Mouse (Mus musculus) intestine, embryonic 14.5 days (tissue): Measurements from ENCODE around the gene Pdzph1. TPM values are rescaled to one million over a fixed set of nuclear protein-coding genes. Genes with fewer than 3 reads are reported as not detected.
A peak's percentile ranks its signal among the peaks of the same experiment; 100 is the strongest.

Experiments
- ATAC-seq: fragments of 200-750 bp; cut with Nextera tagmentation; replicated peaks from 2 replicates; pipeline ENCODE4 v1.8.0; 2017; ENCODE audit warnings: low read depth, moderate number of reproducible peaks, moderate TSS enrichment, moderate library complexity; ENCODE audit not compliant: low FRiP score, low TSS enrichment
- DNase-seq: peaks from one replicate; pipeline ENCODE4 v3.0.0-alpha.2; 2018; ENCODE audit warnings: low spot score
- H3K27ac ChIP-seq: fragments of 300-500 bp; sonication (generic); 2 replicates; pipeline ENCODE4 v1.5.1; 2014; ENCODE audit warnings: low read depth, mild to moderate bottlenecking, control low read depth
- H3K27me3 ChIP-seq: fragments of 300-500 bp; sonication (generic); replicated peaks from 2 replicates; pipeline ENCODE4 v1.6.1; 2014; ENCODE audit warnings: low read length, control low read depth; ENCODE audit not compliant: control insufficient read depth, insufficient read depth
- H3K36me3 ChIP-seq: fragments of 300-500 bp; sonication (generic); 2 replicates; pipeline ENCODE4 v1.6.1; 2014; ENCODE audit warnings: low read length, control low read depth; ENCODE audit not compliant: control insufficient read depth, insufficient read depth
- H3K4me1 ChIP-seq: fragments of 300-500 bp; sonication (generic); replicated peaks from 2 replicates; pipeline ENCODE4 v1.6.1; 2014; ENCODE audit warnings: low read length, control low read depth, mixed read lengths; ENCODE audit not compliant: control insufficient read depth, insufficient read depth
- H3K4me2 ChIP-seq: fragments of 300-500 bp; sonication (generic); 2 replicates; pipeline ENCODE4 v1.6.1; 2014; ENCODE audit warnings: low read length
- H3K4me3 ChIP-seq: fragments of 300-500 bp; sonication (generic); 2 replicates; pipeline ENCODE4 v1.5.1; 2014; ENCODE audit warnings: low read depth, low read length, control low read depth, mixed read lengths
- H3K9ac ChIP-seq: fragments of 300-500 bp; sonication (generic); 2 replicates; pipeline ENCODE4 v1.6.1; 2014; ENCODE audit warnings: mild to moderate bottlenecking, low read length
- H3K9me3 ChIP-seq: fragments of 300-500 bp; sonication (generic); 2 replicates; pipeline ENCODE4 v1.6.1; 2016; ENCODE audit warnings: low read length, control low read depth; ENCODE audit not compliant: control insufficient read depth
- WGBS: fragments of 180-500 bp; shearing (Covaris S2); extraction: QIAGEN DNeasy Blood & Tissue Kit; methylation state at CpG from one replicate; pipeline ENCODE4 v1.1.7; 2014; 5-methylcytosine and 5-hydroxymethylcytosine counted together
- polyA plus RNA-seq: library from polyadenylated mRNA; unstranded; fragments of >200 nt; fragmentation: Nextera tagmentation; extraction: Ambion mirVana; gene quantifications from 2 replicates; pipeline ENCODE4 v1.2.1, GENCODE M21; 2014

Gene Pdzph1
- polyA plus RNA-seq, 1 experiment from 2014 or later, result 0.26 TPM

DNA sequence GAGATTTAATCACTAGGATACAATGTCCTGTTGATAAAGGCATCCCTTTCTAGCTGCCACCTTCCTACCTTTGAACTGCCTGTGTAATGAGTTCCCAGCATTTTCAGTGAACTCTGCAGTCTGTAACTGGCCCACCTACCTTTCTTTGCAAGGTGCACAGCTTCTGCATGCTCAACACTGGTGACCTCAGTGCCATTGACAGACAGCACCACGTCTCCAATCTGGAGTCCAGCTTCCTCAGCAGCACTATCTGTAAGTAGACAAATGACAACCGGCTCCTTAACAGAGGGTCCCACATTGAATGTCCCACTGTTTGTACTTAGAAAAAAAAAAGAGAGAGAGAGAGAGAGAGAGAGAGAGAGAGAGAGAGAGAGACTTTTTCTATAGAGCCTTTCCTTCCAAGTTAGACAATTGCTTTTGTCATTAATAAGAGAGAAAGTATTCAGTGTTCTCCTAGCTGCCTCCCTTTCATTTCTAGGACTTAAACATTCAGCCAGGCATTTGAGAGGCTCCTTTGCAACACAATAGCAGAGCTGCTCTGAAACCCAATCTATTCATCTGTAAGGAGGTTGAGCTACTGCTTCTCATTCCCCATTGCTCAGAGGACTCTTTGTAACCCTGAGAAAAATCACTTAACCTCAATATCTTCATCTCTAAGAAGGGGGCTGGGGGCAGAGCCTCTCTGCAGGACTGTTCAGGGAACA lies 58.7 kb downstream of the Pdzph1 start:
- Histone ChIP-seq H3K36me3 (no peaks in the 10 kb centered on the region), H3K4me3 (no peak overlapping the region), H3K27me3 (no peaks in the 10 kb centered on the region), H3K9ac (no peak overlapping the region), H3K9me3 (no peaks in the 10 kb centered on the region), H3K4me1 (no peaks in the 10 kb centered on the region), H3K27ac (no peak overlapping the region), H3K4me2 (no peak overlapping the region)
- ATAC-seq (no peak), DNase-seq (no peak)
- 40% methylated on average over 2 of the region's 2 CpGs for WGBS

DNA sequence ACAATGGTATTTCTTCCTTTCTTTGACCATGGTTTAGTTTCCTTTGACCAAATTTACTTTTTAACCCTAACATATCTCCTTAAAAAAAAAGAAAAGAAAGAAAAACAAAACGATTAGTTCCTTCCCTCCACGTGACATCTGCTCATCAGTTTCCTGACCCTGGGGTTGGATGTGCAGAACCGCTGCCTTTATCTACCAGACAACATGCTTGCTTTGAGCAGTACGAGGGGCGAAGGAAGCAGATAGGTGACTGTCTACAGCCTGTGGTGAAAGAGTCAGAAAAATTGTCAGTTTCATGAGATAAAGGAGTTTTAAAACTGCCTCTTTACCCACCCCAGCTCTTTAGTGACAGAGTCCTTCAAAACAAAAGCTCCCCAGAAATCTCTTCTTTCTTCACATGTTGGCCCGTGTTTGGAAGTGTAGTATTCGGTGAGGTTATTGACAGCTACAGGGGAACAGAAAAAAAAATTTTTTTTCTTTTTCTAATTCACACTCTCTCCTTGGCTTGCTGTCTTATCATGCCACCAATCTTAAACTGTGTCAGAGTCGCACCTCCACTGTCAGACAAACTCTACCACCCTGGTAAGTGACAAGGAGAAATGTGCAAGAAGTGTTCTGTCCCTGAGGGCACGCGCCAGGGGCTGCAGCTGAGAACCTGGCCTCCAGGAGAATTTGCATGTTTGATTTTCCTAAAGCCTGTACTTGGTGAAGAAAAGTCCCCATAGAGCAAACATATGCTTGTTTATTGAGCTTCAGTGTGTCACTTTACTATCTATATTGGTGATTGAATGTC lies 66.2 kb downstream of the Pdzph1 start:
- H3K27me3 ChIP-seq, result no peaks in the 10 kb centered on the region
- H3K4me2 ChIP-seq, result no peak overlapping the region
- no peaks in the 10 kb centered on the region for H3K36me3 ChIP-seq
- no peak overlapping the region for H3K4me3 ChIP-seq
- 75% methylated on average over 10 of the region's 10 CpGs for WGBS
- DNase-seq (no peak), ATAC-seq (no peak)
- H3K9ac ChIP-seq, result no peak overlapping the region
- H3K27ac ChIP-seq, result no peak overlapping the region
- H3K4me1 ChIP-seq, result no peaks in the 10 kb centered on the region
- no peaks in the 10 kb centered on the region for H3K9me3 ChIP-seq

DNA sequence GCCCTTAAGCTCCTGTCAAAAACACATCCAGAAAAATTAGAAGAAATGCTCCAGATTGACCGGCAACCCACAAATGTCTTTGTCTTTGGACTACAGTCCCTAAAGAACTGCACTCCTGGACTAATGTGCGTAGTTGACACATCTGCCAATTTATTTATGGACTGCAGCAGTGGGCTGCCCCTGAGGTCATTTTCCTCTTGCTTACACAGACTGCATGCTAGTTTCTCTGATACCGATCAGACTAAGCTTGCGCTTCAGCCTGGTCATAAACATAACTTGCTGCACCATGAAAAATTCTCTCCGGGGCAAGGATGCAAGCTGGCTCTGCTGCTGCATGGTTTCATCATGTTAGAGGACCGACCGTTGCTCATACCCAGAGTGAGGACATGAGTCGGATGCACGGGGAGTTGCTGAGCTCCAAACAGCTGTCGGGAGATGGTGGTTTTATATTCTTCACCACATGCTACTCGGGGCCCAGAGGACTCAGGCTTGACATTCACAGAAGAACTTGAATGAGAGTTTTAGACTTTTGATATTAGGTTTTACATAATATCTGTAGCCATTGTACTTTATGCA lies 67.2 kb downstream of the Pdzph1 start:
- 34% methylated on average over 11 of the region's 11 CpGs for WGBS
- ATAC-seq, result no peak
- no peak overlapping the region for H3K4me3 ChIP-seq
- DNase-seq, result no peak
- H3K4me2 ChIP-seq, result no peak overlapping the region
- no peaks in the 10 kb centered on the region for H3K27me3 ChIP-seq
- H3K9ac ChIP-seq, result no peak overlapping the region
- H3K4me1 ChIP-seq, result no peaks in the 10 kb centered on the region
- H3K27ac ChIP-seq, result no peak overlapping the region
- H3K9me3 ChIP-seq, result no peaks in the 10 kb centered on the region
- H3K36me3 ChIP-seq, result no peaks in the 10 kb centered on the region

DNA sequence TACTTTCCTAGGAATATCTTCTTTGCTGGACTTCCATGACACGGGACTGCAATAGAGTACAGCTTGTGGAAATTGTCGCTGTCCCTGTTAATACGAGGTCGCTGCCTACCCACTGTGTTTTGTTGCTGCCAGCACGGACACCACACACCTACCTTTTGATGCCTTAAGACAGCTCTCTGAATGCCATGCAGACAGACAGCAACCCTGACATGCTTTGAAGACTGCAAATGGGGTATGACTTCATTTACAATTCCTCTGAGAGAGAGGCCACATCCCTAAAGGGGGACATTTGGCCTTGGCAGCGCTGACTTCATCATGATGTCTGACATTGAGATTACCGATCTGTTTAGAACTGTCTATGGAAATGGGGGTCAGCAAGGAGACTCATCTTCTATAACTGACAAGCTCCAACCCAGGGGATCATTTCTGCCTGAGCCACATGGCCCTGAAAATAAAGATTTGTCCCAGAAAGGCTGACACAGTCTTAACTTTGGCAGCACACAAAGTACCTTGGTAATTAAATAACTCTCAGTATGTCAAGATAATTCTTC lies 67.8 kb downstream of the Pdzph1 start:
- 81% methylated on average over 7 of the region's 7 CpGs for WGBS
- Histone ChIP-seq H3K36me3 (no peaks in the 10 kb centered on the region), H3K4me2 (no peak overlapping the region), H3K4me3 (no peak overlapping the region), H3K4me1 (no peaks in the 10 kb centered on the region), H3K9ac (no peak overlapping the region), H3K27me3 (no peaks in the 10 kb centered on the region), H3K9me3 (no peaks in the 10 kb centered on the region), H3K27ac (no peak overlapping the region)
- DNase-seq (no peak), ATAC-seq (no peak)

DNA sequence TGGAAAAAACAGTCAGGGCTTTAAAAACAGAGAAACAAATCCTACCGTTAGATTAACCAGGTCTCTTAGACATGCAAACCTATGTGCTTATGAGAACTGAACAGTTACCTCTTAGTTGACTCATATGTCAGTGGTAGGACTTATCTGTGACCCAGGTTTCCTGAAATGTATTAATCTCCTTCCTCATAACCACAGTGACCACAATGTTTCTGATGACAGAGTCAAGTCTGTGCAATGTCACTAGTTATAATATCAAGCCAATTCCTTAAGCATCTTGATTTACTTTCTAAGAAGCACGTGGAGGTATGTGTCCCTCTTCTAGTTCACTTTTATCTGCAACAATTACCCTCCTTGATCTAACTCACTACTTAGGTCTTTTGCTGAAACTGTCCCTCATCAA lies 68.4 kb downstream of the Pdzph1 start:
- Histone ChIP-seq H3K9me3 (no peaks in the 10 kb centered on the region), H3K36me3 (no peaks in the 10 kb centered on the region), H3K9ac (no peak overlapping the region), H3K4me1 (no peaks in the 10 kb centered on the region), H3K27me3 (no peaks in the 10 kb centered on the region), H3K27ac (no peak overlapping the region), H3K4me3 (no peak overlapping the region), H3K4me2 (no peak overlapping the region)
- DNase-seq (no peak), ATAC-seq (no peak)
- 81% methylated on average over 2 of the region's 2 CpGs for WGBS

DNA sequence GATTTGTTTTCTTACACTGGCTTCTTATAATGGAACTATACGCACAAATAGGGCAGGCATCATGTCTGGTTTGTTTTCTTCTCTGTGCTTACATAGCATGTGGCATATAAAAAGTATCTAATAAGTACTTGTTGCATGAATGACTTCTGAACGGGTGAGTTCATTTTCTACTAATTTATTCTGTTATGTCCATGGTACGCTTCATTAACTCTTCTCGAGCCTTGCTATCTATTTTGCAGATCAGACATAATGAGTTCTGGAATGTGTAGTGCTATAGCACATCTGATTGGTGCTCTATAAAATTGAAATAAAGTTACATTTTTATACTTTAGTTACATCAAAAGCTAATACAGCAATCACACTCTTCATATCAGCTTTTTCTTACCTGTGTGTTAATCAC lies 71.2 kb downstream of the Pdzph1 start:
- Histone ChIP-seq H3K4me1 (no peaks in the 10 kb centered on the region), H3K9ac (no peak overlapping the region), H3K36me3 (no peaks in the 10 kb centered on the region), H3K27me3 (no peaks in the 10 kb centered on the region), H3K27ac (no peak overlapping the region), H3K4me3 (no peak overlapping the region), H3K9me3 (no peaks in the 10 kb centered on the region), H3K4me2 (no peak overlapping the region)
- ATAC-seq, result no peak
- WGBS, result 83% methylated on average over 4 of the region's 4 CpGs
- DNase-seq, result no peak

DNA sequence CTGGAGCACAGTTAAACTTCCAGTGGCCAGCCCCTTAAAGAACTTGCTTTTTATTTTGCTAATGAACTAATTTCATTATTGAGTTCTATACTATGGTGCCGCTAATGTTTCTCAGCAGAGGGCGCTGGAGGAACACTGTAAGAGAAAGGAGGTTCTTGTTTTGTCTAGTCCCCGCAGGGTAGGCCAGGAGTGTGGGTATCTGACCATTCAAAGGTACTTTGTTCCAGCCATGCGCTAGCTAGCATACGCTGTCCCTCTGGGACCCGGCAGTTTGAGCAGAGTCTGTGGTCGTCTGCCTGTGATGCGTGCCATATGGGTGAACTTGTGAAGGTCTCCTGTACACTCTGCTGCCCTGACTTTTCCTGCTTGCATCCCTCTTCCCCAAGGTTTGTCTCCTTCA lies 72.1 kb downstream of the Pdzph1 start:
- H3K4me2 ChIP-seq, result no peak overlapping the region
- DNase-seq (peak; percentile 64), ATAC-seq (peak; percentile 50; the same call in 1 of the 2 replicates)

DNA sequence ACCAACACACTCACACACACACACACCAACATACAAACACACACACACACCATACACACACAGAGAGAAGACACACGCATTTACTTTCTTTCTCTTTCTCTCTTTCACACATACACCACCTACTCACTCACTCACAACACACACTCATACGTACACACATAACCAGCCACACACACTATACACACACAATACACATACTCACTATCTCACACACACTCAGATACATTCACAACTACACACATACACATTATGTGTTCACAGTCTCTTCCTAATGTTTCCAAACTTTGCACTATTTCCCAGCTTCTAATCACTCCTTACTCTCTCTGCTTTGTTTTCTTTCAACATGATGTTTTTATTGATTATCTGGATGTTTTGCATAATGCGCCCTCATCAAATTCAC lies 72.6 kb downstream of the Pdzph1 start:
- Histone ChIP-seq H3K27ac (no peak overlapping the region), H3K4me1 (no peaks in the 10 kb centered on the region), H3K36me3 (no peaks in the 10 kb centered on the region), H3K9me3 (no peaks in the 10 kb centered on the region), H3K27me3 (no peaks in the 10 kb centered on the region), H3K4me3 (no peak overlapping the region), H3K4me2 (no peak overlapping the region), H3K9ac (no peak overlapping the region)
- ATAC-seq (no peak), DNase-seq (no peak)
- WGBS, result 77% methylated on average over 3 of the region's 3 CpGs

More for the DNA sequence above, 72.1 kb downstream of the Pdzph1 start:
- Histone ChIP-seq H3K4me1 (no peaks in the 10 kb centered on the region), H3K9ac (no peak overlapping the region), H3K27ac (no peak overlapping the region), H3K4me3 (no peak overlapping the region), H3K9me3 (no peaks in the 10 kb centered on the region), H3K27me3 (no peaks in the 10 kb centered on the region), H3K36me3 (no peaks in the 10 kb centered on the region)
- whole genome bisulfite sequencing, result 13% methylated on average over 8 of the region's 8 CpGs
